Mouse (Mus musculus) CD4-positive, CD25-positive, alpha-beta regulatory T cell, adult 9 weeks (primary cell): ENCODE measurements around the gene Gm5935. TPM values are rescaled to one million over a fixed set of nuclear protein-coding genes. Genes with fewer than 3 reads are reported as not detected.

Source experiments
- polyA plus RNA-seq: library from polyadenylated mRNA; unstranded; fragments of 100-300 nt; shearing (Covaris generic); gene quantifications from one replicate; pipeline ENCODE4 v1.2.1, GENCODE M21; 2017

Gm5935 gene
- polyA plus RNA-seq, result not detected

GRCm38 (mm10) chrX:24775064-24775463 lies at the start of gene Gm5935:
Gene Gm5935, minus strand, starts transcription at chrX:24775164.

Other genes starting within 250 kb of the Gm5935 start
- gene Gm4297, start 200.3 kb downstream of the Gm5935 start, polyA plus RNA-seq, result not detected